Comparison of ENCODE assay signal across 7 mouse cellular contexts in genomic region chr5:108269811-108270151, GRCm38 (mm10). TPM values are rescaled to one million over a fixed set of nuclear protein-coding genes. Genes with fewer than 3 reads are reported as not detected.
DNase-seq lines count a peak whose midpoint lies in the region; ATAC-seq and TF ChIP-seq lines count a peak whose summit lies in the region.

No protein-coding gene starts in this region.

- H3K4me3 ChIP-seq in megakaryocyte, embryonic 14.5 days (replicated peaks) = peak overlapping the region; percentile 99
- H3K4me3 ChIP-seq in erythroblast, embryonic 14.5 days (replicated peaks) = peak overlapping the region; percentile 79
- peak overlapping the region; percentile 93 for H3K4me3 ChIP-seq in limb, embryonic 14.5 days (replicated peaks; ENCODE audit: low read length)
- peak overlapping the region; percentile 99 for H3K4me3 ChIP-seq in stomach, embryonic 16.5 days (replicated peaks; ENCODE audit: low read length)

- no peaks in the 10 kb centered on the region for H3K9me3 ChIP-seq in megakaryocyte, embryonic 14.5 days
- no peaks in the 10 kb centered on the region for H3K9me3 ChIP-seq in erythroblast, embryonic 14.5 days (ENCODE audit: control insufficient read depth, low read length)
- no peaks in the 10 kb centered on the region for H3K9me3 ChIP-seq in limb, embryonic 14.5 days (ENCODE audit: control insufficient read depth, low read length)
- no peaks in the 10 kb centered on the region for H3K9me3 ChIP-seq in stomach, embryonic 16.5 days (replicated peaks; ENCODE audit: control insufficient read depth, low read length)

- DNase-seq in limb, embryonic 14.5 days (ENCODE audit: low spot score) = no peak
- DNase-seq in layer of hippocampus, adult 11-12 months (ENCODE audit: low spot score) = no peak
- no peak for DNase-seq in right cerebral cortex, adult 2 months (ENCODE audit: low spot score in 2 of 2)

- TF ChIP-seq POLR2A in limb, embryonic 14.5 days (IDR thresholded peaks at IDR 0.05; ENCODE audit: borderline replicate concordance, extremely low read depth, insufficient read depth, insufficient read length) = no peak

- WGBS in limb, embryonic 14.5 days = 7% methylated on average over 7 of the region's 7 CpGs
- WGBS in stomach, embryonic 16.5 days = 5% methylated on average over 7 of the region's 7 CpGs

- no peak overlapping the region for H3K27ac ChIP-seq in limb, embryonic 14.5 days (replicated peaks; ENCODE audit: low read depth, low read length)
- H3K27ac ChIP-seq in stomach, embryonic 16.5 days (ENCODE audit: low read length) = peak overlapping the region; percentile 98; the same call in 1 of the 2 replicates

- H3K27me3 ChIP-seq in megakaryocyte, embryonic 14.5 days (replicated peaks) = no peaks in the 10 kb centered on the region
- H3K27me3 ChIP-seq in erythroblast, embryonic 14.5 days (ENCODE audit: control insufficient read depth) = no peaks in the 10 kb centered on the region
- H3K27me3 ChIP-seq in limb, embryonic 14.5 days (ENCODE audit: control insufficient read depth, insufficient read depth, low read length) = no peaks in the 10 kb centered on the region
- no peaks in the 10 kb centered on the region for H3K27me3 ChIP-seq in stomach, embryonic 16.5 days (ENCODE audit: control insufficient read depth, insufficient read depth, low read length)

- H3K4me2 ChIP-seq in limb, embryonic 14.5 days (replicated peaks; ENCODE audit: low read depth, low read length, severe bottlenecking) = peak overlapping the region; percentile 90
- peak overlapping the region; percentile 73 for H3K4me2 ChIP-seq in stomach, embryonic 16.5 days (ENCODE audit: low read depth, low read length)

- ATAC-seq in megakaryocyte, adult 5-6 weeks (ENCODE audit: poor library complexity, severe bottlenecking) = no peak
- ATAC-seq in limb, embryonic 14.5 days (ENCODE audit: low FRiP score, low read depth) = no peak
- no peak for ATAC-seq in stomach, embryonic 16.5 days (ENCODE audit: insufficient read depth, low FRiP score)

- H3K36me3 ChIP-seq in megakaryocyte, embryonic 14.5 days (replicated peaks; ENCODE audit: low read length) = peaks cover 27% of the 10 kb centered on the region
- peaks cover 30% of the 10 kb centered on the region for H3K36me3 ChIP-seq in erythroblast, embryonic 14.5 days (ENCODE audit: control insufficient read depth)
- H3K36me3 ChIP-seq in limb, embryonic 14.5 days (ENCODE audit: control insufficient read depth, insufficient read depth, low read length) = no peaks in the 10 kb centered on the region
- H3K36me3 ChIP-seq in stomach, embryonic 16.5 days (ENCODE audit: control insufficient read depth, insufficient read depth, low read length) = no peaks in the 10 kb centered on the region

- H3K4me1 ChIP-seq in megakaryocyte, embryonic 14.5 days = peaks cover 38% of the 10 kb centered on the region
- H3K4me1 ChIP-seq in erythroblast, embryonic 14.5 days (ENCODE audit: control insufficient read depth) = peaks cover 67% of the 10 kb centered on the region
- H3K4me1 ChIP-seq in limb, embryonic 14.5 days (ENCODE audit: control insufficient read depth, insufficient read depth, low read length) = peaks cover 17% of the 10 kb centered on the region
- H3K4me1 ChIP-seq in stomach, embryonic 16.5 days (ENCODE audit: control insufficient read depth, insufficient read depth, low read length) = peaks cover 9% of the 10 kb centered on the region

- H3K9ac ChIP-seq in limb, embryonic 14.5 days (ENCODE audit: low read depth, low read length, severe bottlenecking) = peak overlapping the region; percentile 95
- peak overlapping the region; percentile 98 for H3K9ac ChIP-seq in stomach, embryonic 16.5 days (ENCODE audit: low read length)

RNA-seq across cellular contexts. Expression of gene Dr1, which starts 1.1 kb away (rescaled TPM):
- polyA plus RNA-seq in megakaryocyte, embryonic 14.5 days (2012; ENCODE audit: insufficient read depth, low replicate concordance) = 12.5 and 20.5 TPM in 2 replicates
- 158 and 178 TPM in 2 replicates for total RNA-seq in megakaryocyte, adult 5-6 weeks (2015)
- 116 and 118 TPM in 2 replicates for total RNA-seq in megakaryocyte, adult 5-6 weeks (2017)
- polyA plus RNA-seq in erythroblast, embryonic 14.5 days (2012) = 0.88 and 1.4 TPM in 2 replicates
- polyA plus RNA-seq in limb, embryonic 14.5 days (2012; rRNA removed) = 33.7 and 37.0 TPM in 2 replicates
- polyA plus RNA-seq in limb, embryonic 14.5 days (2014; fragmentation: Nextera tagmentation; extraction: Ambion mirVana) = 44.4 and 46.5 TPM in 2 replicates
- 43.3 and 43.9 TPM in 2 replicates for polyA plus RNA-seq in stomach, embryonic 16.5 days (2015; fragmentation: Nextera tagmentation; extraction: Ambion mirVana)

RNA-seq across cellular contexts. Expression of gene Pigg, which starts 42.6 kb away (rescaled TPM):
- polyA plus RNA-seq in megakaryocyte, embryonic 14.5 days (2012; ENCODE audit: insufficient read depth, low replicate concordance) = 0.55 and 0.77 TPM in 2 replicates
- total RNA-seq in megakaryocyte, adult 5-6 weeks (2015) = 2.7 and 2.9 TPM in 2 replicates
- total RNA-seq in megakaryocyte, adult 5-6 weeks (2017) = 3.9 and 5.0 TPM in 2 replicates
- polyA plus RNA-seq in erythroblast, embryonic 14.5 days (2012) = 0.09 and 0.10 TPM in 2 replicates
- polyA plus RNA-seq in limb, embryonic 14.5 days (2012; rRNA removed) = 5.8 and 6.0 TPM in 2 replicates
- 2.4 TPM in 2 replicates for polyA plus RNA-seq in limb, embryonic 14.5 days (2014; fragmentation: Nextera tagmentation; extraction: Ambion mirVana)
- 8.0 and 8.8 TPM in 2 replicates for polyA plus RNA-seq in stomach, embryonic 16.5 days (2015; fragmentation: Nextera tagmentation; extraction: Ambion mirVana)
